Mouse (Mus musculus) CD4-positive, CD25-positive, alpha-beta regulatory T cell, adult 4 months (primary cell): ENCODE measurements around the gene Rsrc2. TPM values are rescaled to one million over a fixed set of nuclear protein-coding genes. Genes with fewer than 3 reads are reported as not detected.
A peak's percentile ranks its signal among the peaks of the same experiment; 100 is the strongest.

ENCODE experiments used
- ATAC-seq: one replicate; pipeline ENCODE4 v1.8.0; 2017
- polyA plus RNA-seq, 2 experiments: library from polyadenylated mRNA; unstranded; fragments of 100-300 nt; shearing (Covaris generic); gene quantifications; one replicate each; pipeline ENCODE4 v1.2.1; 2017

Rsrc2 gene
- polyA plus RNA-seq, 2 experiments from 2014 or later, result 160 to 180 TPM

DNA sequence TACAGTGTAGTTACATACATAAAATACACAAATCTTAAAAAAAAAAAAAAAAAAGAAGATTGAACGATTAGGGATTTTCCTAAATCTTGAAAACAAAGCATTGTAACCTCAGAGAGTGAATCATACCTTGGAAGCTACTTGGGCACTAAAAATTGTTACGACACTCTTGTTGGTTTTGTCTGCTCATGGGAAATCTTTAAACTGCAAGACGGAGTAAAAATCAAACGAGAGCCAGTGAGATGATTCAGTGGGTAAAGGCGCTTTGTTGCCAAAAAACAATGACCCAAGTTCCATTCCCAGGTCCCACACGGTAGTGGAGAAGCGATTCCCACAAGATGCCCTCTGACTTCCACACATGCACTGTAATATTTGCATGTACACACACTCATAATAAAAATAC is 53.0 kb downstream of the Rsrc2 start:
- ATAC-seq, result no peak

DNA sequence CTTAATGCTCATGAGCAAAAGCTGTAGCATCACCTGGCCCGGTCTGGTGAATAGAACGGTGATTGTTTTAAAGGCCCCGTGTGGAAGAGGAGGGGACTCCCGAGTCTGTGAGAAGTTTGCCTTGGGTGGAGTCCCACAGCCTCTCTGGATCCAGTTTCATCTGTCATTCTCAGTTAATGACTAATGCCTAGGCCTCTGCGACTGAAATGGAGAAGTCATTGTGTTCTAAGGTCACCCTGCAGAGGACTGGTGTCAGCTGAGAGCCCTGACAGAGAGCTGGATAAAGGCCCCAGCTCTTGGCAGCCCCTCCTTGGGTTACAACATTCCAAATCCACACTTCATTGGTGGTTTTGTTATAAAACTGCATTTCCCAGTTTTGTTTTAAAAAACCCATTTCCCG is 54.7 kb downstream of the Rsrc2 start:
- ATAC-seq, result no peak

DNA sequence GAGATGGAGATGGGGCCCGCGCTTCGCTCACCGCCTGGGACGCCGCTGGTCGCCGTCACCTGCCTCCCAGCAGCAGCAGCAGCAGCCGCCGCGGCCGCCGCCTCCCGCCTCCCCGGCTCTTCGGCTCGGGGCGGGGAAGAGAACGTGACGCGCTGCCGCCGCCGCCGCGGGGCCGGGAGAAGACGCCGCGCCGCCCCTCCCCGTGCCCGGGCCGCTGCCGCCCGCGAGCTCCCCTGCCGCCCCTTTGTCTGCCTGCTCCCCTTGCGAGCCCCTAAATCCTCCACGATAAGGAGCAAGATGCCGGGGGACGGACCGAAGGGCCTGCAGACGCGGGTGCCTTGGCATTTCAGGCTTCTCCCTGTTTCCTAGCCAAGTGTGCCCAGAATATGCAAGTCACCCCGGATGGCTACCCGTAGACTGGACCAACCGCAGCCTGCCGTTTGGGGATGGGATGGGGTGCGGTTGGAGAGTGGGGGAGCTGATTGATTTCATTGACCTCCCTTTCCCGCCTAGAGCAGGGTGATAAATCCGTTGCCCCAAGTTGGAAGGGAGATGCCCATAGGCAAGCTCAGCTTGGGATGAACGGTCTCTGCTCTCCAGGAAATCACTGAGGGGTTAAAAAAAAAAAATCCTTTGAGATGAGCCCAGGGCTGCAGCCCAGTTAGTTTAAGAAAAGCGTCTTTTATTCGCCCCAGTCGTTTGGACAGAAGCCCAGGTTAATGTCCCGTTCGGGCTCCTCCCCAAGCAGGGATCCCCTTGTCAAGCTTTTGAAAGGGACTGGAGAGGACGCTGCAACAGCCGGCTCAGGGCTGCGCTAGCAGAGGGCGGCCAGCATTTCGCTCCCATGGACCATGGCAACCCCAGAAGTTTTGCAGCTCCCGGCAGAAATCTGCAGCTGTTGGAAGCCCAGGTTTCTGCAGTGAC is 64.7 kb downstream of the Rsrc2 start, which contains the start of gene Clip1:
Gene Clip1, minus strand, starts transcription at position 398 of the 924 bp plus-strand sequence.
- peak; percentile 53 for ATAC-seq

DNA sequence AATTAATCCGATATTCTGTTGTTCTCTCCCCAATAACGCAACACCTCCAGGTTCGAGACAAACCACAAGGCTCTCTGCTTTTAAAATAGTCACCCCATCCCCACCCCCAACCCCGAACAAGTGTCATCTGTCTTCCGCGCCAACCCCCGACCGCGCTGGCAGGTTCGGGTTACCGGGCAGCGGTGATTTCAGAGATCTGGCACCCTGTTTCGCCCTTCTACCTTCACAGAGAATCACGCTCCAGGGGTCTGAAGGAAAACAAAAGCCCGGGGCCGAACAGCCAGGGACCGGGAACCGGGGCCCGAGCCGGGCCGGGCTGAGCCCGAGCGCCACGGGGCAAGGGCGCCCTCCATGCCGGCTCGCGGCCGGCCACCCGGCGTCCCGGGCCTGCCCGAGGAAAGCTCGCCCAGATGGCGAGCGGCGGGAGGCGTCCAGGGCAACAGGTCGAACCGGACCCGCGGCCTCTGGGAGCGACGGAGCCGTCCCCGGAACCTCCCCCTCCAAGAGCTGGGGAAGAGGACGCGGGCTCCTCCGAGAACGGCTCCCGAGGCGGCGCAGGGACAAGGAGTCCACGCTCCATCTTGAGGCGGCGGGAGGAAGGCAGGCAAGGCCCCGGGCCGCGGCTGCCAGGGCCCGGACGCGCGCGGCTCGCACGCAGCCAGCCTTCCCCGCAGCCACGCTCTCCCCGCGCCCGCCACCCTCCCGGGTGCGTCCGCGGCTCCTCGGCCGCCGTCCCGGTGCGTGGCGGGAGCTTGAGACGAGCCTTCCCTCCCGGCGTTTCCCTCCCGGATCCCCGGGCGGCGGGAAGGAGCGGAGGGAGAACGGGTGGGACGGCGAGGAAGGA is 65.6 kb downstream of the Rsrc2 start:
- peak; percentile 56 for ATAC-seq

DNA sequence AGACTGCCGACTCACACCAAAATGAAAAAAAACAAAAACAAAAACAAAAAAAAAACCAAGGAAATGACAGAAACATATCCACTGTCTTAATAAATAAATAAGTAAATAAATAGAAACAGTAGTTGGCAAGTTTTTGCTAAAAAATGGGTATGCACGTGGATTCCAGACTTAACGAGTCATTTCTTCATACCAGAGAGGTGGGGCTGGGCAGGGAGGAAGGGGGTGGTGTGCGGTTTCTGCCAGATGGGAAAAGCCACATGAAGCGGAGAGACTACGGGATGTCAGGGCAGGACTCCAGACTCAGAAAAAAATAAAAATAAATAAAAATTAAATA is 66.2 kb downstream of the Rsrc2 start:
- no peak for ATAC-seq

DNA sequence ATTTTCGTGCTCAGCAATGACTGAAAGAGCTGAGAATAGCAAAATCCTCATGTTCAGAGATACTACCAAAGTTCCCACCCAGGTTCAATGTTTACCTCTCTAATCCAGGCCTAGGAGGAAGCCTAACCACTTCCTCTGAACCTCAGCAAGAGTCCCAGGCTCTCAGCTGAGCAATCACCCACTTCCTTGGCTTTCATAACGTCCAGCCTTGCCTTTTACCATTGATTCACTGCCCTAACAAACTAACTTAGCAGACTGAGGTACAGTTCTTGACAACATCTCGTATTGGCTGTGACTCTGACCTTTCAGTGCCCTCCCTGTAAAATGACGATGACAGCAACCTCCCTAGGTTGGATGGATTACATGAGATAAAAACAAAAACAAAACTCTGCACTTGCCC is 66.8 kb downstream of the Rsrc2 start:
- peak; percentile 60 for ATAC-seq

DNA sequence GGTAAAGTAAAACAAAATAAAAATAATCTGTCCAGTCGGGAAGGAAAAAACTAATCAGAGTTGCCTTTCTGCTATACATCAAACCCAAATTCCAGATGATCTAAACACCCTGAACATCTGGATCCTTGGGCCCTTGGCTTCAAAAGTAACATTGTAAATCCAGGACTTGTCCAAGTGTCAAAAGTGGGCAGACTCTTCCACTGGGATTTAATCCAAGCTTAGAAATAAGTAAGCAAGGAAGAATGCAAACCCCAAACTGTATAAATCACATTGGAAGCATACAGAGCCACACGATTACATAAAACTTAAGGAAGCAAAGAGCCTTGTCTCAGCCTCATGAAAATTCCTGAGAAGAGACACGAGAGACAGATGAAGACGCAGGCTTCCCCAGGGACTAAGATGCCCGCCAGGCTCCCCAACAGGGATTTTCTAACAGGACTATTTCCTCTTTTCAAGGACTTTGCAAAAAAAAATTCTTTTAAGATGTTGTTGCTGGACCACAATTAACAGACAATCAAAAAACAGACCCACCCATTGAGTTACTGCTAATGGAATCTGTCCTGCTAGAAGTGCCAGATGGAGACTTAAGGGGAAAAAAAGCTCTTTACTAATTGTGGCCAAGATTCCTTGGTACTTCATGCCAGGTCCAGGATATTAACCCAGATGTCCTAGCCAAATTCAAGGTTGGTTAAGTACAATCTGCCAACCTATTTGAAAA is 69.5 kb downstream of the Rsrc2 start:
- no peak for ATAC-seq

DNA sequence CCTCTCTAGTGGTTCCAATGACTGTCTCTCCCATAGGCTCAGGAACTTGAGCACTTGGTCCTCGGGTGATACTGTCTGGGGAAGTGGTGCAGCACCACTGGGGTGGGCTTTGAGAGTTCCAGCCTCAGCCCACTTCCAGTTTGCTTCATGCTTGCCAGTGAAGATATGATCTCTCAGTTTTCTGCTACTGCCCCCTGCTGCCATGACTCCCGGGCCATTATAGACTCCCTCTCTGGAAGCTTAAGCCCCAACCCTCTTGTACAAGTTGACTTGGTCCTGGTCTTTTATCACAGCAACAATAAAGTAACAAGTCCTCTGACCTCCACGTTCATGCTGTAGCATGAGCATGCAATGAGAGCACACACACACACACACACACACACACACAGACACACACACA is 70.1 kb downstream of the Rsrc2 start:
- no peak for ATAC-seq

Other genes starting within 250 kb of the Rsrc2 start
- 1 to 10 TPM in 1 of 2 experiments, not detected in 1; 1.4 TPM for gene B3gnt4, start 239.0 kb downstream of the Rsrc2 start, polyA plus RNA-seq
- 10 to 100 TPM; 85.0 to 99.0 TPM for gene Diablo, start 225.2 kb downstream of the Rsrc2 start, polyA plus RNA-seq
- not detected for gene Gm49027, start 223.9 kb downstream of the Rsrc2 start, polyA plus RNA-seq
- gene Vps33a, start 176.4 kb downstream of the Rsrc2 start, polyA plus RNA-seq, result 10 to 100 TPM; 38.3 to 53.6 TPM
- 10 to 100 TPM; 48.4 to 51.4 TPM for gene Clip1, start 64.8 kb downstream of the Rsrc2 start, polyA plus RNA-seq
- 10 to 100 TPM; 55.3 to 67.5 TPM for gene Zcchc8, start 28.3 kb downstream of the Rsrc2 start, polyA plus RNA-seq
- gene Kntc1, start 302 bp upstream of the Rsrc2 start, polyA plus RNA-seq, result 1 to 10 TPM; 2.8 to 4.2 TPM
- under 1 TPM in 1 of 2 experiments, not detected in 1; 0.42 TPM for gene Hcar2, start 116.1 kb upstream of the Rsrc2 start, polyA plus RNA-seq
- gene Hcar1, start 130.6 kb upstream of the Rsrc2 start, polyA plus RNA-seq, result not detected
- gene Denr, start 157.8 kb upstream of the Rsrc2 start, polyA plus RNA-seq, result 10 to 100 TPM; 52.8 to 75.2 TPM
- 1 to 10 TPM; 2.7 to 8.0 TPM for gene Gm43518, start 178.0 kb upstream of the Rsrc2 start, polyA plus RNA-seq
- 10 to 100 TPM in 1 of 2 experiments, 1 to 10 TPM in 1; 9.6 to 16.0 TPM for gene Ccdc62, start 181.3 kb upstream of the Rsrc2 start, polyA plus RNA-seq
- 10 to 100 TPM; 11.0 to 12.1 TPM for gene Hip1r, start 224.2 kb upstream of the Rsrc2 start, polyA plus RNA-seq